Mouse (Mus musculus) mouse trophoblast stem cell (cell line): ENCODE measurements around the gene Tbc1d15.

Experiments used
- in situ Hi-C, 2 experiments: fragments of 300-500 bp; cut with MseI, MboI; formaldehyde crosslinking; loops; 2 replicates in 1 of 2; 3 replicates in 1 of 2; pipeline ENCODE4 v1.15.1; 2025

Tbc1d15 gene

GRCm38 (mm10) chr10:115251088-115251934, at the start of gene Tbc1d15:
Gene Tbc1d15, minus strand, starts transcription at chr10:115251467.
- in situ Hi-C loops: no loop called here

- in situ Hi-C loops: no loop called here
These were observed 47.4 kb upstream of the Tbc1d15 start for GRCm38 (mm10) chr10:115298683-115299082.

DNA sequence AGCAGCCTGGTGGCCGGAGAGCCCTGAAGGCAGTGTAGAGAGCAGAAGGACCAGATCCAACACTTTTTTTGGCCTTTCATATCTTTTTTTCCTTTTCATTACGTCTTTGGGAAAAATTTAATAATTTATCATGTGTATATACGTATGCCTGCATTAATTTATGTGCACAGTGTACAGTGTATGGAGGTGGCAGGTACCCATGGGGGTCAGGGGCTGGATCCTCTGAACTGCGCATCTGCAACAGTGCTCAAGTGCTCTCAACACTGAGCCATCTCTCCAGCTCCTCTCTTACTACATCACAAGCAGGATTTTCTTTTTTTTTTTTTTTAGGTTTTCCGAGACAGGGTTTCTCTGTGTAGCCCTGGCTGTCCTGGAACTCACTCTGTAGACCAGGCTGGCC, 46.3 kb upstream of the Tbc1d15 start:
- in situ Hi-C loops: no loop called here

- in situ Hi-C loops: no loop called here
These were observed 45.2 kb upstream of the Tbc1d15 start for GRCm38 (mm10) chr10:115296401-115296935.

DNA sequence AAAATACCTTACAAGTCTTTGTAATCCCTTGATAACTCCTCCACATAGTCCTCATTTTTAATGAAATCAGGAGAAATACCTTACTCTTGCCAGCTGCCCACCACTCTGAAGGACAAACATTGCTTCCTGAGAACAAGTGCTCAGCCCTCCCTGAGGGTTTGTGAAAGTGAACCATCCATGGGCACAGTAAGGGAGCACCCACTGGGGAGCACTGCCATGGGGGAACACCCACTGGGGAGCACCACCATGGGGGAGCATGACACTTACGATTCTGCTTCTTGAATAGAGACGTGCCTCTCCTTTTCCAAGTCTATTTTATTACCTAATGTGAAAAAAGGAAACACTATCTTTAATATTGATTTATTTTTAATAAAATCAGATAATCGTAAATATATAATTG, 43.9 kb upstream of the Tbc1d15 start:
- in situ Hi-C loops: no loop called here

DNA sequence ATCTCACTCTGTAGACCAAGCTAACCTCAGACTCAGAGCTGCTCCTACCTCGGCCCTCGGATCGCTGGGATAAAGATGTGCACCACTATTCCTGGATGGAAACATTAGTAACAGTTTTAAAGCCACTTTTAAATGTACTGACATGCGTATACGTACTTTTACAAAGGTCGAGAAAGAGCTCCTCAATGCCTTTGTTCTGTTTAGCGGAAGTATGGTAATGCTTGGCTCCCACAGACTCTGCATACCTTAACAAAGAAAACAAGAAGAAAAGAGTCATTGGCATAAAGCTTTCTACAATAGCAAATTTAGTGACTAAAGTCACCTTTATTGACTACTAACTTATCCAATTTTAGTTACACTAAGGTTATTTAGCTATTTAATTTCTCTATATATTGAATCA, 43.4 kb upstream of the Tbc1d15 start:
- in situ Hi-C loops: no loop called here

GRCm38 (mm10) chr10:115293946-115294345, 42.7 kb upstream of the Tbc1d15 start:
- in situ Hi-C loops: no loop called here

DNA sequence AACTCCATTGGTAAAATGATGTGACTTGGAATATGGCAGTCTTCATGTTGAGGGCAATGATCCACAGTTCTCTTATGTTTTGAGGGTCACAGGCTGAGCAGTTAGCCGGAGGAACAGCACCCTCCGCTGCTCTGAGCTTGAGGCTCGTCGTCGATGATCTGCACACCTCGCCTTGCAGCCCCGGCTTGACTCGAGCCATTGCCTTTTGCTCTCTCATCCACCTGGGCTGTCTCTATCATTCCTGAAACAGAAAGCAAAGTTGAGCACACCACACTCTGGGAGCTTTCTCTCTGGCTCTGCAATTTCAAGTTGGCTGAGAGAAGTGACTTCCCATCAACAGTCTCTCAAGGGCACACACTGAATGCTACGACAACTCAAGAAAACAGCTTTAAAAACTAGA, 39.4 kb upstream of the Tbc1d15 start:
- in situ Hi-C loops: no loop called here

DNA sequence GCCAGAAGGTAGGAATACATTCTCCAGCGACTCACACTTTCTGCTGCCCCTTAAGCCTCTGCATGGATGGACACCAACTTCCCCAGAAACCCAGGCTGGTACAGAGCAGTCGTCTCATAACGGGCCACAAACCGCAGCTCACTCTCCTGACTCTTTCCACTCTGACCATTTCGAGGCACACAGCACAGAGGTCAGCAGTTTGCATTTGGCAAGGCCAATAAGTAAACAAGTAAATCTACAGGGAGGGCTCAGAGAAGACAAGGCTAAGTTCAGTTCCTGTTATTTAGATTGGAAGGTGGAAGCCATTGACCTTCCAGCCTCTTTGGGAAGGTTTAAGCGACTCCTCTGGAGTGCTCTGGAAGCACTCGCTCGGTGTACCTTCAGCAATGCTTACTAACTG, 37.6 kb upstream of the Tbc1d15 start:
- in situ Hi-C loops: no loop called here

GRCm38 (mm10) chr10:115284170-115284569, 32.9 kb upstream of the Tbc1d15 start:
- in situ Hi-C loops: no loop called here

- in situ Hi-C loops: no loop called here
These were observed 30.1 kb upstream of the Tbc1d15 start for GRCm38 (mm10) chr10:115281381-115281780.

DNA sequence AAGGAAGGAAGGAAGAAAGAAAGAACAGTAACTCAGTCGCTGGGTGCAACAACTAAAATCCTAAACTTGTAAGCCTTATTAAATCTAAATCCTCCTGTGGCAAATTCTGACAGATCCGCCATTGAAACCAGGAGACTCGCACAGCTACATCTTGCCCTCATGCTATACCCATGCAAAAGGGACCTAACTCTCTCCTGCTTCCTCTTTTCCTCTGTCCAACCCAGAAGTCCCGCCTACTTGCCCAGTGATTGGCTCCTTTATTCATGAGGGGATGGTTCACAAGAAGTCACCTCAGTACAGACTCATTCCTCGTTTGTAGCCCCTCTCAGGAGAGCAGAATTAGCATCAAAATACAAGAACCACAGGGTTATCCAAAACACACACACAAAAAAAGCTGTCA, 20.4 kb upstream of the Tbc1d15 start:
- in situ Hi-C loops: no loop called here

DNA sequence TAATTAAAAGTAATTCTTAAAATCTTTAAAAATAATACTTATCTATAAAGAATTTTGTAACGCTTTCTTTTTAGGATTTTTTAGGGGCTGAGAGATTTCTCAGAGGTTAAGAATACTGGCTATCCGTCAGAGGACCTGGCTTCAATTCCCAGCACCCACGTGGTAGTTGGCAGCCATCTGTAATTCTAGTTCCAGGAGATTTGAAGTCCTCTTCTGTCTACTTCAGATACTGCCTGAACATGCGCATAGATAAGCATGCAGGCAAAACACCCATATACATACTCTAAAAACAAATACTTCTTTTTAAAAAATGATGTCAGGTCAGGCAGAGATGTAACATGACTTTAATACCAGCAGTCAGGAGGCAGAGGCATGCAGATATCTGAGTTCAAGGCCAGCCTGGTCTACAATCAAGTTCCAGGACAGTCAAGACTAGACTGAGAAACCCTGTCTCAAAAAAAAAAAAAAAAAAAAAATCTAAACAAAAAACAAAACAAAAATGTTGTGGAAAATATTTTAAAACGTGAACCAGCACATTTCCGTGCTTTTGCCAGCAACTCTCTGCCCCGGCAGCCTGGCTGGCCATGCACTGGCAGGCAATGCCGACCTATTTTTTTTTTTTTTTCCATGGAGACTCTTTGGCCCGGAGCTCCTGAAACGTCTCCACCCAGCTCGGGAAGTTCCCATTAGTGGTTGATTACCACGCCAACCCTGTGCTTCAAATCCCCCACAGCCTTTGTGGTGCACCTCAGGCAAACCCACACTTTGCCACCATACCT, 19.5 kb upstream of the Tbc1d15 start:
- in situ Hi-C loops: no loop called here

DNA sequence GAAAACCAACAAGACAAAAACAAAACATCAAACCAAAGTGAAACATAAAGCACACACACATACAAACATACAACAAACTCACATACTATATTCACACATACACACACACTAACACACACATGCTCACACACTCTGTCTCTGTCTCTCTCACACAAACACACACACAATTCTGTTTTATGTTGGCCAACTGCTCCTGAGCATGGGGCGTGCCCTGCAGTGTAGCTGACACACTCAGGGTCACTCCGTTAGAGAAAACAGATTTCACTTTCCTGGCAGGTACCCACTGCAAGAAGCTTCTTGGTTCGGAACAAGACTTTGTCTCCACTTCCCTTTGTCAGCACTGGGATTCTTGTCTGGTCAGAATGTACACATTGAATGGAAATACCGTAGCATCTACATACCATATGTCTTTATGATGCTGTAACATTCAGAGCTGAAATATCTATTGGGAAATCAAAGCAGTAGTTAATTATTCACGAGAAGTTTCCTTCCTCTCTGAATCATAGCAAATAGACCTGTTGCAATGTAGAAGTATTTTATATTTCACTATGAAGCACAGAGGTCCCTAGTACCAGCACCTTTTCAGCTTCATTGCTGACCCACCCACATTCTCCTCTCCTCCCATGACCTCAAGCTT, 11.8 kb upstream of the Tbc1d15 start:
- in situ Hi-C loops: no loop called here

- in situ Hi-C loops: no loop called here
These were observed 11.0 kb upstream of the Tbc1d15 start for GRCm38 (mm10) chr10:115262261-115262660.

- in situ Hi-C loops: no loop called here
These were observed 10.2 kb upstream of the Tbc1d15 start for GRCm38 (mm10) chr10:115261428-115261827.

- in situ Hi-C loops: no loop called here
These were observed 4.9 kb upstream of the Tbc1d15 start for GRCm38 (mm10) chr10:115256162-115256561.

- in situ Hi-C loops: no loop called here
These were observed 2.3 kb upstream of the Tbc1d15 start for GRCm38 (mm10) chr10:115253521-115253920.

DNA sequence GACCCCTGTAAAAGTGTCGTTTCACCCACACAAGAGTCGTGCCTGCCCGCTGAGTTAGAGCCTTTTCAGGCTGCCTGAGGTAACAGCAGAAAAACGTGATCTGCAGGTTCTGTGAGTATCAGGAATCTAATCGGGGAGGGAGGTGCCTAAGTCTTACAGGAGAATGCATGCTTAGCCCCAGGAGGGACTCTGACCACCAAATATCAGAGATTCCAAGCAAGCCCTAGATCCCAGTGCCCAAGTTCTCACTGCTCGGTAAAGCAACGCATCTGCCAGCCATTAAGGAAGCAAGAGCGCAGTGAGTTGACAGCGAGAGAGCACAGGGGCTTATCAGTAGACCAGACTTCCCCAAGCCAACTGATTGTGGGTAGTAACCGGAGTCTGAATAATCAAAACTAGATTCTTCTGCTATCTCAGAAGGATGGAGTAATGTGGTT, 1.1 kb upstream of the Tbc1d15 start:
- in situ Hi-C loops: no loop called here

DNA sequence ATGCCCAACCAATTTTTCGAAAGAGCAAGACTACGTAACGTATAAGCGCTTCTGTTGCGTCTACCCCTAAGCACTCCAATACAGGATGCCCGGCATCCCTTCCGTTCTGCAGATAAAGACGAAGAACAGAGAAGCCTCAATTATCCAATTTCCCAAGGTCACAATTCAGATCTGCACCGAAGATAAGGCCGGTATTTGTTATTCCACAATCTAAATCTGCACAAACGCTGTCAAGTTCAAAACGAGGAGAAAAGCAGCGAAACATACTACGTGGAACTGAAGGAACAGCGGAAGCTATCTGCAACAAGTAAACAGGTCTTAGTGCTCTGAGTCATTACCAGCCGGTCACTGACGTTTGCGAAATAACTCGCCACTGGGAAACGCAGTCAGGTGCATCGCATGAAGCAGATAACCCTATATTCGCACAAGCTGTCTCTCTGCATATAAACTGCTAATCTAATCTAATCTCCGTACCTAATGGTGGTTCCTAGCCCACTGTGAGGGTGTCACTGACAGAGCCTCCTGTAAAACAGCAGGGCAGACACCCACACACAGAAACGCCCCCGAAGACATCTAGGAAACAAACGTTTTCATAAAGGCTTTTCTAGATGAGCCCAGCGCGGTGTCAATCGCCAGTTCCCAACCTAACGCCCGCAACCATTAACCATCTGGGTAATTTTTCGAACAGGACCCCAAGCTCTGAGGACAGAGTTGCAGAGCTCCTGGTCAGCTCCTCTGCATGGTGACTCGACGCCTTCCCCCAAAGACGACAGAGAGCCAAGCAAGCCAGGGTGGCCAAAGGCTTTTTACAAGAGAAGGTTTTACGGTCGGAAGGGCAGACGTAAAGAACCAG, 806 bp downstream of the Tbc1d15 start:
- in situ Hi-C loops: no loop called here

DNA sequence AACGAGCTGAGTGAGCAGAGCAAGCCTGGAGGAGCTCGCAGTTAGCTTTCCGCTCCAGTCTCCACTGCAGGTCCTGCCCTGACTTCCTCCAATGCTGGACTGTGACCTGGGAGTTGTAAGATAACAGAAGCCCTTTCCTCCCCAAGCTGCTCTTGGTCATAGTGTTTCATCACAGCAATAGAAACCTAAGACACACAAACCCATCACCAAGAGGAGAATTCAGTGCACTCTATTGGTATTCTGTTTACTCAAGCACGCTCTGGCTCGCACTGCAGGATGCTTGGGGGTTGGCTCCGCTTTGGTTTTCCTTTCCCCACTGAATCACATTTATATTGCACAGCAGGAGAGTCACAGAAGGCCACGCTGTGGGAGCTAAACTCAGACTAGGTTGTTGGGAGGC, 3.2 kb downstream of the Tbc1d15 start:
- in situ Hi-C loops: no loop called here
